Mouse (Mus musculus) kidney, postnatal 0 days (tissue): ENCODE data around the gene Dclk1. TPM values are rescaled to one million over a fixed set of nuclear protein-coding genes. Genes with fewer than 3 reads are reported as not detected.

ENCODE experiments used
- ATAC-seq: fragments of 200-750 bp; cut with Nextera tagmentation; replicated peaks from 2 replicates; pipeline ENCODE4 v1.8.0; 2017; ENCODE audit warnings: low read depth, moderate number of reproducible peaks, moderate TSS enrichment, moderate library complexity; ENCODE audit not compliant: low FRiP score
- DNase-seq: peaks from one replicate; pipeline ENCODE4 v3.0.0-alpha.2; 2016; ENCODE audit warnings: low spot score
- H3K27ac ChIP-seq: fragments of 300-500 bp; sonication (generic); 2 replicates; pipeline ENCODE4 v1.5.1; 2014; ENCODE audit warnings: mild to moderate bottlenecking
- H3K27me3 ChIP-seq: fragments of 300-500 bp; sonication (generic); 2 replicates; pipeline ENCODE4 v1.6.1; 2014; ENCODE audit warnings: low read length, mixed read lengths; ENCODE audit not compliant: insufficient read depth
- H3K36me3 ChIP-seq: fragments of 300-500 bp; sonication (generic); 2 replicates; pipeline ENCODE4 v1.6.1; 2014; ENCODE audit warnings: low read length, mixed read lengths; ENCODE audit not compliant: insufficient read depth
- H3K4me1 ChIP-seq: fragments of 300-500 bp; sonication (generic); replicated peaks from 2 replicates; pipeline ENCODE4 v1.6.1; 2014; ENCODE audit warnings: antibody characterized with exemption, low read length, mixed read lengths; ENCODE audit not compliant: insufficient read depth
- H3K4me2 ChIP-seq: fragments of 300-500 bp; sonication (generic); 2 replicates; pipeline ENCODE4 v1.6.1; 2014; ENCODE audit warnings: mild to moderate bottlenecking, low read length, moderate library complexity, mixed read lengths
- H3K4me3 ChIP-seq: fragments of 300-500 bp; sonication (generic); replicated peaks from 2 replicates; pipeline ENCODE4 v1.5.1; 2014; ENCODE audit warnings: low read depth, low read length
- H3K9ac ChIP-seq: fragments of 300-500 bp; sonication (generic); 2 replicates; pipeline ENCODE4 v1.6.1; 2014; ENCODE audit warnings: low read depth, low read length
- H3K9me3 ChIP-seq: fragments of 300-500 bp; sonication (generic); replicated peaks from 2 replicates; pipeline ENCODE4 v1.6.1; 2016; ENCODE audit warnings: low read length, inconsistent platforms, mixed read lengths
- CTCF ChIP-seq: IDR thresholded peaks from 2 replicates; pipeline ENCODE4 v1.5.1; 2016; ENCODE audit warnings: antibody characterized with exemption, low read depth, mild to moderate bottlenecking, moderate library complexity
- WGBS: fragments of 180-500 bp; shearing (Covaris S2); extraction: QIAGEN DNeasy Blood & Tissue Kit; methylation state at CpG from one replicate; pipeline ENCODE4 v1.1.7; 2014; 5-methylcytosine and 5-hydroxymethylcytosine counted together
- polyA plus RNA-seq: library from polyadenylated mRNA; unstranded; fragments of >200 nt; fragmentation: Nextera tagmentation; extraction: Ambion mirVana; gene quantifications from 2 replicates; pipeline ENCODE4 v1.2.1, GENCODE M21; 2015

Dclk1 gene
- polyA plus RNA-seq, 1 experiment from 2014 or later = 18.3 TPM

- Histone ChIP-seq H3K27me3 (no peaks in the 10 kb centered on the region), H3K27ac (no peak overlapping the region), H3K4me1 (no peaks in the 10 kb centered on the region), H3K9me3 (no peaks in the 10 kb centered on the region), H3K36me3 (no peaks in the 10 kb centered on the region), H3K4me2 (no peak overlapping the region), H3K4me3 (no peak overlapping the region), H3K9ac (no peak overlapping the region)
- ATAC-seq = no peak
- WGBS = 81% methylated on average over 5 of the region's 5 CpGs
- DNase-seq = no peak
- TF ChIP-seq CTCF = no peak
Measured at GRCm38 (mm10) chr3:55270920-55271319, 28.8 kb downstream of the Dclk1 start.

DNA sequence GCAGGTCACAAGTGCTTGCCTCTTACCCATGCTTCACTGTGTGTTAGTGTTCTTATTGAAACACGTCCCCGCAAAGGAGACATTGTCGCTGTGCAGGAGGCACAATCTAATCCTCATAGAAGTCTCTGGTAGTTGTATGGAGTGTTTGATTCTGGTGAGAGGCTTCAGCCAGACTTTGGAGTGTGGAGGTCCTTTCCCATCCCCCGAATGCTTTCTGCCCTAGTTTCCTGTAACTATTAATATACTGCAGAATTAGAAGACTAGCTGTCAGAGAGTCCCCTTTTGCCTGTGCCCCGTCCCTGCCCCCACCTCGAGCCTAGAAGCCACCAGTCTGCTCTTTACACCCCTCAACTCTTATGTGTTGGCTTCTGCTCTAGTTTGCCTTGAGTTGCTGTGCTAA is 30.4 kb downstream of the Dclk1 start:
- no peak overlapping the region for H3K4me2 ChIP-seq
- H3K4me1 ChIP-seq = no peaks in the 10 kb centered on the region
- no peaks in the 10 kb centered on the region for H3K36me3 ChIP-seq
- H3K27ac ChIP-seq = no peak overlapping the region
- DNase-seq (no peak), ATAC-seq (no peak)
- no peaks in the 10 kb centered on the region for H3K9me3 ChIP-seq
- no peaks in the 10 kb centered on the region for H3K27me3 ChIP-seq
- WGBS = 84% methylated on average over 6 of the region's 6 CpGs
- no peak for TF ChIP-seq CTCF
- no peak overlapping the region for H3K4me3 ChIP-seq
- H3K9ac ChIP-seq = no peak overlapping the region

DNA sequence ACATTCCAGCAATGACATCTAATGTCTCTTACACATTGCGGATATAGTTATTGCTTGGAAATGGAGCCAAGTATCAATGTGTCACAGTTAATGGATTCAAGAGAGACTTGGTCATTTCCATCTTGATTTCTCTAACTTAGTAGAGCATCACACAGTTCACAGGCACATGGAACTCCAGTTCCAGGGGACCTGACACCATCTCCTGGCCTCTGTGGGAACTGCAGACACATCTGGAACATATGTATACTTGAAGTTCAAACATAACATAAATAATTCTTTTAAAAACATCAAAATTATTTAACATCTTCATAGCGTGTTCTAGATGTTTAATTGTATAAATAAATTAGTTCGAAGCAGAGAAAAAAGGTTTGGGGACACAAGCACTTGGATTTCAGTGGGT is 34.3 kb downstream of the Dclk1 start:
- DNase-seq = no peak

GRCm38 (mm10) chr3:55276851-55277250 is 34.7 kb downstream of the Dclk1 start:
- no peak for TF ChIP-seq CTCF
- ATAC-seq = no peak
- no peaks in the 10 kb centered on the region for H3K27me3 ChIP-seq
- DNase-seq = no peak
- H3K4me3 ChIP-seq = no peak overlapping the region
- no peak overlapping the region for H3K9ac ChIP-seq
- WGBS = 80% methylated on average over 1 of the region's 1 CpGs
- no peak overlapping the region for H3K27ac ChIP-seq
- no peaks in the 10 kb centered on the region for H3K4me1 ChIP-seq
- H3K9me3 ChIP-seq = no peaks in the 10 kb centered on the region
- H3K36me3 ChIP-seq = no peaks in the 10 kb centered on the region
- no peak overlapping the region for H3K4me2 ChIP-seq

More for the DNA sequence above, 34.3 kb downstream of the Dclk1 start:
- 87% methylated on average over 3 of the region's 3 CpGs for WGBS
- Histone ChIP-seq H3K4me1 (no peaks in the 10 kb centered on the region), H3K9ac (no peak overlapping the region), H3K4me3 (no peak overlapping the region), H3K4me2 (no peak overlapping the region), H3K36me3 (no peaks in the 10 kb centered on the region), H3K27me3 (no peaks in the 10 kb centered on the region), H3K27ac (no peak overlapping the region), H3K9me3 (no peaks in the 10 kb centered on the region)
- no peak for ATAC-seq
- TF ChIP-seq CTCF = no peak

DNA sequence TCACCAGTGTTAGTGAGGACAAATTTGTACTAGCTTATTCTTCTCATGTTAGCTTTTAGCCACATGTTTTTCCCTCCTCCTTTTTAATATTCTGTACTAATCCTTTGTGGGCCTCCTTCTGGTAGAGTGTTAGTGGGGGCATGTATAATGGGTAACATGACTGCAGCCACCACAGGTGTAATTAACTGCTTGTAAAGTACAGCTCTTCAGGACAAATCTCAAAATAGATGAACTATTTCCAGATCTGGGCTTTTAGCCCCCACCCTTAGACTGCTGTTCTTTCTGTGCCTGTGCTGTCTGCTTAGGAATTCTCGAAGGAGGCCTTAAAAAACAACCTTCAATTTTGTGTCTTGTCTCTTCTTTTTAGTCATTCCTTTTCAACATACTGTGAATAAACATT is 35.7 kb downstream of the Dclk1 start:
- H3K9me3 ChIP-seq = no peaks in the 10 kb centered on the region
- H3K9ac ChIP-seq = no peak overlapping the region
- H3K4me2 ChIP-seq = no peak overlapping the region
- no peak for TF ChIP-seq CTCF
- H3K36me3 ChIP-seq = no peaks in the 10 kb centered on the region
- H3K4me1 ChIP-seq = no peaks in the 10 kb centered on the region
- no peaks in the 10 kb centered on the region for H3K27me3 ChIP-seq
- DNase-seq = no peak
- 87% methylated on average over 1 of the region's 1 CpGs for WGBS
- no peak overlapping the region for H3K27ac ChIP-seq
- no peak for ATAC-seq
- no peak overlapping the region for H3K4me3 ChIP-seq

GRCm38 (mm10) chr3:55279923-55280322 is 37.8 kb downstream of the Dclk1 start:
- Histone ChIP-seq H3K4me1 (no peaks in the 10 kb centered on the region), H3K36me3 (no peaks in the 10 kb centered on the region), H3K4me2 (no peak overlapping the region), H3K4me3 (no peak overlapping the region), H3K27me3 (no peaks in the 10 kb centered on the region), H3K9me3 (no peaks in the 10 kb centered on the region), H3K27ac (no peak overlapping the region), H3K9ac (no peak overlapping the region)
- DNase-seq (no peak), ATAC-seq (no peak)
- WGBS = 90% methylated on average over 4 of the region's 4 CpGs
- no peak for TF ChIP-seq CTCF

GRCm38 (mm10) chr3:55280471-55280870 is 38.3 kb downstream of the Dclk1 start:
- H3K9ac ChIP-seq = no peak overlapping the region

More at GRCm38 (mm10) chr3:55280471-55280870, 38.3 kb downstream of the Dclk1 start:
- H3K4me1 ChIP-seq = no peaks in the 10 kb centered on the region
- H3K4me3 ChIP-seq = no peak overlapping the region
- no peak for ATAC-seq
- H3K36me3 ChIP-seq = no peaks in the 10 kb centered on the region
- H3K27me3 ChIP-seq = no peaks in the 10 kb centered on the region
- DNase-seq = no peak
- H3K27ac ChIP-seq = no peak overlapping the region
- H3K4me2 ChIP-seq = no peak overlapping the region
- no peak for TF ChIP-seq CTCF
- H3K9me3 ChIP-seq = no peaks in the 10 kb centered on the region
